Mouse (Mus musculus): ENCODE results near the gene Zfp612. TPM values are rescaled to one million over a fixed set of nuclear protein-coding genes. Genes with fewer than 3 reads are reported as not detected.

Gene Zfp612
- polyA plus RNA-seq, 1 experiment from 2014 or later = 6.0 TPM

GRCm38 (mm10) chr8:110140156-110140555, 60.6 kb downstream of the Zfp612 start:
- no peak overlapping the region for H3K4me2 ChIP-seq
- H3K27ac ChIP-seq = no peak overlapping the region
- no peak for ATAC-seq (ENCODE audit: borderline replicate concordance, extremely low read depth, low FRiP score, low TSS enrichment)
- no peak overlapping the region for H3K9ac ChIP-seq
- no peaks in the 10 kb centered on the region for H3K9me3 ChIP-seq
- H3K36me3 ChIP-seq = no peaks in the 10 kb centered on the region
- no peak overlapping the region for H3K4me3 ChIP-seq
- WGBS = 73% methylated on average over 3 of the region's 3 CpGs
- no peaks in the 10 kb centered on the region for H3K27me3 ChIP-seq
- H3K4me1 ChIP-seq = no peaks in the 10 kb centered on the region

GRCm38 (mm10) chr8:110140770-110141169, 61.2 kb downstream of the Zfp612 start:
- no peak overlapping the region for H3K27ac ChIP-seq
- ATAC-seq (ENCODE audit: borderline replicate concordance, extremely low read depth, low FRiP score, low TSS enrichment) = no peak
- H3K9me3 ChIP-seq = no peaks in the 10 kb centered on the region
- no peaks in the 10 kb centered on the region for H3K4me1 ChIP-seq
- H3K4me2 ChIP-seq = no peak overlapping the region
- WGBS = 57% methylated on average over 4 of the region's 4 CpGs
- H3K9ac ChIP-seq = no peak overlapping the region
- no peaks in the 10 kb centered on the region for H3K36me3 ChIP-seq
- no peaks in the 10 kb centered on the region for H3K27me3 ChIP-seq
- no peak overlapping the region for H3K4me3 ChIP-seq

Other genes with a start within 250 kb of the Zfp612 start
- 2.3 TPM in 2 replicates for gene Phlpp2, start 211.2 kb upstream of the Zfp612 start, polyA plus RNA-seq (2015; fragmentation: Nextera tagmentation; extraction: Ambion mirVana)
- 9.5 and 10.5 TPM in 2 replicates for gene Marveld3, start 117.5 kb upstream of the Zfp612 start, polyA plus RNA-seq (2015; fragmentation: Nextera tagmentation; extraction: Ambion mirVana)
- gene Tat, start 89.3 kb upstream of the Zfp612 start, polyA plus RNA-seq (2015; fragmentation: Nextera tagmentation; extraction: Ambion mirVana) = 0.09 TPM in 1 of 2 replicates, not detected in the other
- 0.11 and 0.19 TPM in 2 replicates for gene Chst4, start 40.0 kb upstream of the Zfp612 start, polyA plus RNA-seq (2015; fragmentation: Nextera tagmentation; extraction: Ambion mirVana)
- gene Gm21964, start 21.5 kb downstream of the Zfp612 start, polyA plus RNA-seq (2015; fragmentation: Nextera tagmentation; extraction: Ambion mirVana) = not detected in 2 replicates
- gene Gm17720, start 23.0 kb downstream of the Zfp612 start, polyA plus RNA-seq (2015; fragmentation: Nextera tagmentation; extraction: Ambion mirVana) = not detected in 2 replicates
- 15.5 and 15.8 TPM in 2 replicates for gene Calb2, start 88.5 kb downstream of the Zfp612 start, polyA plus RNA-seq (2015; fragmentation: Nextera tagmentation; extraction: Ambion mirVana)
- gene Cmtr2, start 135.9 kb downstream of the Zfp612 start, polyA plus RNA-seq (2015; fragmentation: Nextera tagmentation; extraction: Ambion mirVana) = 8.3 and 8.6 TPM in 2 replicates
- 0.34 TPM in 2 replicates for gene Hydin, start 187.2 kb downstream of the Zfp612 start, polyA plus RNA-seq (2015; fragmentation: Nextera tagmentation; extraction: Ambion mirVana)